Mouse (Mus musculus) induced T-regulatory cell, adult 2 months (primary cell): ENCODE results near the gene Ypel4.

Source experiments
- DNase-seq: peaks from one replicate; pipeline ENCODE4 v3.0.0-alpha.2; 2012; ENCODE audit warnings: low read depth

Ypel4 gene

DNA sequence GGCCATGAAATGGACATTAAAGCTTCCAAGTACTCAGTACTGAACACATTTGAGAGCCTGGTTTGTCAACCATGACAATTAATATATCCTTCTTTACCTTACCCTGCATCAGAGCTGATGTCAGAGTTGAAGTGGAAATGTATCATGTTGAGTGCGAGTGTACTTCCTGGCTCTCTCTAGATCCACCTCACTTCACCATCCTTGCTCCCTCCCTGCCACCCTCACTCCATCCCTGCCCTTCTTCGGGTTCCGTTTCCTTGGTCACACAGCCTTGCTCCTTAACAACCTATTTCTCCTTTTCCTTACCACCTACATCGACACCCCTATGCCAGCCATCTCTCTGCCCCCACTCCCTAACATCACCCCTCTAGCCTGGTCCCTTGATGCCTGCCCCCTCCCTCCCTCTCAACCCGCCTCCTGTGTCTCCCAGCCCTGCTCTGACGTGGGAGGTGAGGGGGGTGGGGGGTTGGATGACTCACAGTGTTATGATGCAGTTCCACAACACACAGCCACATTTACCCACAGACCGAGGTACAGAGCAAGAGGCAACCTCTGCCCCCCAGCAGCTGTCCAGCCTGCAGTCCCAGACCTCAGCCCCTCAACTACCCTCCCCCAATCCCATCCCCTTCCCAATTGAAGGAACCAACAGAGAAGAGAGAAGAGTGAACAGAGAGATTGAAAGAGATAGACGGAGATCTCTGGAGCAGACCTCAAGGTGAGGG, at the start of gene Ypel4:
Gene Ypel4, plus strand, starts transcription at position 480 of the 722 bp plus-strand sequence.
- DNase-seq, result peak; percentile 77

DNA sequence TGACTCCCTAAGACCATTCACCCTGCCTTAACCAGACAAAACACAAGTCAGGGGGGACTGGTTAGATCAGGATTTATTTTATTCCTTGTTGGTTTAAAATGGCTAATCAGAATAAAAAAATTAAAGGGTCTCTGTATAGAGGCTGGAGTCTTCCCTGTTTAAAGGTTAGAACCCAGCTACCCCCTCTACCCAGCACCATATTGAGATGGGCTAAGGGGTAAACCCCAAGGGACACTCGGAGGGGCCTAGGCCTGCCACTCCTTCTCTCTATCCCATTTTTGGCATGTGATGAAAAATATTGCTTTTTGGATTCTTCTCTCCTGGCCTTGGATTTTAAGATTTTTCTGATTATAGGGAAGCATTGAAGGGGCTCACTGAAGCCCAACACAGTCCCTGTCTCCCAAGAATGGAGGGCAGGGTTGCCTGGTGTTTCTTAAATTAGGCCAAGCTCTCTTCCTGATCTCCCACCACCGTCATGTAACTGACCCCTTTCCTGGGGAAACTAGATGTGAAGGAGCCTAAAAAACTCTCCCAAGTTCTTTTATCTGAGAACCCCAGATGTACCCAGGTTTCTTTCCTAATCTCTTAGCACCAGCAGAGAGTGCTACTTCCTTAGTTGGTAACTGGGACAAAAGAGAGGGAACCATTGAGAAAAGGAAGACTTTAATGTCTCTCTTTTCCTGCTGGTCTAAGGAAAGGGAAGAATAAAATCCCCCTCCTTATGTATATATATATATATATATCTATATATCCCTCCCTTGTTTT, 45.6 kb upstream of the Ypel4 start:
- DNase-seq, result no peak

DNA sequence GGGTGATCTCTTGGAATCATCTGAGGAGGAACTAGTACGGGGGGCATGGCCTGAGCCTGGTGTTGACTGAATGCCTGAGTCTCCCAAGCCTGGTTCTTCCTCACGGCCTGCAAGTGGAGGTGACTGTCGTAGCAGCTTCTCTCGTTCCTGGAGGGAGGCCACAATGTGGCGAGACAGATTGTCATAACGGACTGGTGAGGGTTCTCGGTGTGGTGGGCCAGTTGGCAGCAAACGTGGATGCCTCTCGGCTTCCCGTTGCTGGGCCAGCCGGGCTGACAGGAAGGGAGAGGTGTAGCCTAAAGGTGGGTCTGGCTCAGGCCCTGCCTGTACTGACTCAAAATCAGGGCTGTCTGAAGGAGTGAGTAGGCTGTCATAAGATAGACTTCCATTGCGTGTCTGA, 43.8 kb upstream of the Ypel4 start:
- no peak for DNase-seq

DNA sequence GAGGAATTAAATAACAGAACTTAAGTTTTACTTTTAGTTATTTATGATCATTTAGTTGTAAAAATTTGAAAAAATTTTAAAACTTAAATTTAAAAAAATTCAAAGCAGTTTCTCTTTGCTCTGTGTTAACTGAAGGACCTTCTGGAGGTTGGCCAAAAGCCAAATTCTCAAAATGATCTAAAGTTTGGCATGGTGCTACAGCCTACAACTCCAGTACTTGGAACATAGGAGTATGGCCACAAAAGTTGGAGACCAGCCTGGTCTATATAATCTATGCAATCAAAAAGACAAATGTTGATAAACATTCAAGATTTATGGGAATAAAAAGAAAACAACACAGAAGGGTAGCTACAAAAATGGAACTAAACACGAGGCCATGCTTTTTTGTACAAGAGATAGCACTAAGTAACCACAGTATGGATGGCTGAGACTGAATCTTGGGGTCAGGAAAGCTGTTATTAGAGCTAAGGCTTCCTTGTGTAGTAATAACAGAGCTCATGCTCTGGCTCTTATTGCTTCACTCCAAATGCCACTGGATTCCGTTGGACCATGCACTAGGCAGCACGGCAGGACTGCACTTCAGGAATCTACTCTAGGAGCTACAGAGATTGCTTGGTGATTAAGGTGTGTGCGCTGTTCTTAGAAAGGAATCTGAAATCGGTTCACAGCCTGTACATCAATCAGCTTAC, 38.7 kb upstream of the Ypel4 start:
- DNase-seq, result no peak

DNA sequence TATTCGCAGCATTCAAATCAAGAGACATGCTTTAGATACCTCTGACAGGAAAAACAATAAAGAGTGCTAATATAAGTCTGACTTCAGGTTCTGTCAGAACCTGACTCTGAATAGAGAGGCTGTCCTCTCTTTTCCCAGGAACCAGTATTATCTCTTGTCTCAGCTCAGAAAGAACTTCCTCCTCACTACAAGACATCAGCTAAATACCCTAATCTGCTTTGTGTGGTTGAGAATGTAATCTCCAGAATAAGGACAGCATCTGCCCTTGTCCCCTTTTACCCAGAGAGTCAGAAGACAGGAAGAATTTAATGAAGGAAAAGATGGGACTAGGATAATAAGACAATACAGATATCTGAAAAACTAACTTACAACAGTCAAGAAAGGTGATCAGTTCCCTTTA, 30.4 kb upstream of the Ypel4 start:
- DNase-seq, result no peak

DNA sequence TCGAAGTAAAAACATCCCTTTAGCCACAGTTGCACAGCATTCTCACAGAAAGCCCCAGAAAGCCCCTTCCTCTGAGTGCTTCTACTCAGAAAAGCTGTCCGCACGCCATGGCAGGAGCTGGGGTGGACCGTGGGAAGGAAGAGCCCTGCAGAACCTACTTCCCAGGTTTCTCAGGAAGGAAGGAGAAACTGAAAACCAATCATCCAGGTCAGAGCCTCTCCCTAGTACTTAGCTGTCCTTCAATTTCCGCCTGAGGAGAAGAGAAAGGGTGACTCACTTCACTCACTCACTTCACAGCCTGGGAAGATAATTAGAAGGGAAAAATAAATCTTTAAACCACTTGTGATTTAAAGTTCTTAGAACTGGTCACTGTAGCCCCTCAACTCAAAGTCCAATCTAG, 29.5 kb upstream of the Ypel4 start:
- DNase-seq, result no peak

DNA sequence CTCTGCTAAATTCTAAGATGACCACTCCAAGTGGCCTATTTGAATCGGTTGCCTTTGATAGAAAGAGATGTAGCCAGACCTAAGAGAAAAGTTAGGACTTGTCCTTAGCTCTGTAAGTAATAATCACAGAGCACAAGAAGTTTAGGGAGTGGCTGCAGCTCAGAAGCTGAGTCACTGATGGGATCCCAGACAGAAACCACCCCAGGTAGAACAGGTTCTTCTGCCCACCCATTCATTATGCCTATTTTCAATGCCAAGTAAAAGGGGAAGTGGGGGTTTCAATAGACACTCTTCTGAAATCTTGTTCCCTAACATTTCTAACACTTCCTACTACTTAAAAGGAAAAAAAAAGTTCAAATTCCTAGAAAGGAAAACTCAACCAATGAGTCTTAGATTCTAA, 28.6 kb upstream of the Ypel4 start:
- no peak for DNase-seq

DNA sequence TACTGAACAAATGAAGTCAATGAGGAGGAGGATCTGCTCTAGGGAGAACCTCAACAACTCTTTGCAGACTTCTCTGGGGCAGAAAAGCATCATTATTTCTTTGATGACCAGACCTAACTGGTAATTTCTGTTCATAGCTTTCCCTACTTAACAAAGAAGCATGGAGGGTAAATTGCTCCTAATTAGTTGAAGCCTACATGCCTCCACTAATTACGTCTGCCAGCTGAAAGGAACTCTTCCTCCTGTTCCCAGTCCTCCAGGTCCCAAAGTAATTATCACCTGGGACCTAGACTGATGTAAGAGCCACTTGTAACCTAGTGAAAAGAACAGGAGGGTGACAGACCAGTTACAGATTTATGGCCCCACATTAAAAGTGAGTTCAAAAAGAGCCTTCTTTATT, 26.3 kb upstream of the Ypel4 start:
- DNase-seq, result no peak

DNA sequence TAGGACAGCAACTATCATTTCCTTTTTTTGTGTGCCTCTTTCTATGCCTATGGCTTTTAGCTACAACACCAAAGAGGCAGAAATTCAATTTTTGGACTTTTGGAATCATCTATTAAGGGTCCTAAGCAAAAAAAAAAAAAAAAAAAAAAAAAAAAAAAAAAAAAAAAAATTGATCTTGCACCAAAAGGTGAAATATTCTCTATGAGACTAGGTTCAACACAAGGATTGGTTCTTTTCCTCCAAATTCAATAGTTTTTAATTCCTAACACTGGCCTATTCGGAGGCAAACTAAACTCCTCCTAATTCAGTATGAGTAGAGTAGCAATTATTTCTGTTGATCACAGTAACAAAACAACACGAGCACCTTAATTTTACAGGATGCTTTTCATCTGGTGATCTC, 22.0 kb upstream of the Ypel4 start:
- DNase-seq, result no peak

DNA sequence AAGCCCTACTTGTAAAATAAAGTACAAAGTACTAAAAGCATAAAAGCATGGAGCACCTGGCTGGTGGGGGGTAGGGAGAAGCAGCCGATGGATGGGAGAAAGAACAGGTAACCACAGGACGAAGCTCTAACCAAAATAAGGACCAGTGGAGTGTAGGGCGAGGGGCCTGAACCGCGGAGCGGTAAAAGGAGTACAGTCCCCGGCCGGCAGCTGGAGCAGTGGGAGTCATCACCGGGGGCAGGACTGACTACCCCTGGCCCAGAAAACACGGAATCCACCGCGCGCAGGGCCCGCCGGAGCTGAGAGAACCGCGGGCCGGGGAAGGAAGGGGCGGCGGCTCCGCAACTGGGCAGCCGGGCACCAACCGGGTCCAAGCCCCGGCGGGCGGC, 19.4 kb upstream of the Ypel4 start:
- DNase-seq, result no peak

DNA sequence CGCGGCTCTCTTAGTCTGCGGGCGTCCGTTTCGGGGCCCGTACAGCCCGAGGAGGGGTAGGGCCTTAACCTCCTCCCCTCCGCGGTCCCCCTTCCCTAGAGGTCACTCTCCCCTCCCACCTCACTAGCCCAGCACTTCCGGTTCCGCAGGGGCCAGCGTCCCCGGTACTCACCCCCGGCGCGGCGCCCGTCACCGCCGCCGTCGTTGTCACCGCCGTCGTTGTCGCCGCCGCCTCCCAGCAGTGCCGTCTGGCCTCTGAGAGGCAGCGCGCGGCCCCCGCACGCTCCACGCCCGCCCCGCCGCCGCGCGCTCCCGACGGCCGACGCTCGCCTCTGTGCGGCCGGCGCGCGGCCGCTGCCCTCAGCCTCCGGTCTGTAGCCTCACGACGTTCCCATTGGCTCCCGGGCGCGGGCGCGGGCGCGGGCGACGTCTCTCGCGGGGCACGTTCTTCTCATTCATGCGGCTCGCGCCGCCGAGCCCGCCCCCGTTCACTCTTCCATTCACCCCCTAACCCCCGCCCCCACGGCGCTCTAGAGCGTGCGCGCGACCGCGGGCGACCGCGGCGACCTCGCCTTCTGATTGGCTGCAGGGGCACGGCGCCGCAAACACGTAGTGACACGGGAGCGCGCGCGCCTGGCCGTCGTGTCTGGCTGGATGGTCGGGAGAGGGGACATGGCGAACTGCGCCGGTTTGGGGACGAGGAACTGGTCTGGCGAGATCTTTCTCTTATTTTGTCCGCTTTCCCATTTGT, 18.9 kb upstream of the Ypel4 start, which contains the start of gene Zdhhc5:
Gene Zdhhc5, minus strand, starts transcription at position 370 of the 751 bp plus-strand sequence.
- DNase-seq, result peak; percentile 99

DNA sequence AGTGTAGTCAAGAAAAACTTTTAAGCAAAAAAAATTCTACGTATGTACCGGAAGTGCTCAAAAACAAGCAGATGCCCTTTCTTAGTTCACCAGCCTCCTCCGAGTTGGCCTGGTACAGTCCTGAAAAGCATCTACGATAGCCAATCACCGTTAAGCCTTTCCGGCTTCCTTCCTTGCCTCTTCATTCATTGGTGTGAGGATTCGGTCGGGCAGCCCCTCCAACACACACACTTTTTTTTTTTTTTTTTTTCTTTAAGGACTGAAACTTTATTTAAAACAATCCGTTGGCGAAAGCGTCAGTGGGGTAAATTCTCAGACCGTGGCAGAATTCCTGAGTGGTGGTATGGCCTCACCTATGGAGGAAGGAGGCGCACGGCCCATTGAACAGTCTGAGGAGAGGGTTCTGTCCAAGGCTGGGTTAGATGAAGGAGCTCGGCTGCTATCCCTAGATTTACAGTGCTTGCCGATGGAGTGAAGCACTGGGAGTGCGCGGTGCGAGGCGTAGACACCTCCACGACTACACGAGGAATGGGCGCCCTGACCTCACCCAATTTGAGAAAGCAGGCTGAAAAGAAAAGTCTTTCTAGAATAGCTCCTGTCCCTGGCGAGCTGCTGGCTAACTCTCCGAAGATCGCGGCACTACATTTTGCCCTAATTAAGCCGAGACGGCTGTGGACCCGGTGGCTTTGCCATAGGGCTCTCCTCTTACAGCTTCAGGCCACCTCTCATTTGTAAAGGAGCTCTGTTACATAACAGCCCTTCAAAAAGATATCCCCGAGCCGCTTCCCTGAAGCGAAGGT, 18.1 kb upstream of the Ypel4 start:
- DNase-seq, result no peak

DNA sequence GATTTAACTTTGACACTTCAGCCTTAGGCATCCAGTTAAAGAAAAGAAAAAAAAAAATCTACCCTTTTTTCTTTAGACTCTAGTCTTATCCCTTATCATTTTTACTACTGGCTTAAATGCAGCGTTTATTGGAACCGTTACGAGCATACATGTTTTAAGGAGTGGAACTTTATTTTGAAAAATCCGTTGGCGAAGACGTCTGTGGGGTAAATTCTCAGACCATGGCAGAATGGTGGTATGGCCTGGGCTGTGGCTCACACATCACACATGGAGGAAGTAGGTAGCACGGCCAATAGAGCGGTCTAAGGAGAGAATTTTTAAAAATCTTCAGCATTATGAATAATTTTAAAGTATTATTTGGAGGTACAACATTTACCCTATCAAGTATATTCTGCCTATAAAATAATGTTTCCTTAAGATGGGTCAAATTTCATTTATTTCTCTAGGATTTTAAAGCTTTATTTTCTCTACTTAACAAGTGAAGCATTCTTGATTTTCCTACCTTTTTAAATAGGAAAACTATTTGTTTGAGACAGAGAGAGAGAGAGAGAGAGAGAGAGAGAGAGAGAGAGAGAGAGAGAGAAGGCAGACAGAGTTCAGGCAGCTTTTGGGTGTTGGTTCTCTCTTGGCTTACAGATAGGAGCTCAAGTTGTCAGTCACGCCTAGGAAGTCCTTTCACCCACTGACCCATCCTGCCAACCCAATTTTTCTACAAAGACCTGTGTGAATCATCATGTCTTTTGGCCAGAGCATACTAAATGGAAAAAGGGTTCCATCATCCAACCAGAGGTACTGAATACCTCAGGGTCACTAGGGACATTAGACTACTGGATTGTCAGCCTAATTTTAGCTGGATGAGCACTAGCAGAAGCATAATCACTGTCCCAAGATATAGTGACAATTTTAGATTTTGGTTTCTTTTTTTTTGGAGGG, 17.2 kb upstream of the Ypel4 start:
- DNase-seq, result peak; percentile 23

DNA sequence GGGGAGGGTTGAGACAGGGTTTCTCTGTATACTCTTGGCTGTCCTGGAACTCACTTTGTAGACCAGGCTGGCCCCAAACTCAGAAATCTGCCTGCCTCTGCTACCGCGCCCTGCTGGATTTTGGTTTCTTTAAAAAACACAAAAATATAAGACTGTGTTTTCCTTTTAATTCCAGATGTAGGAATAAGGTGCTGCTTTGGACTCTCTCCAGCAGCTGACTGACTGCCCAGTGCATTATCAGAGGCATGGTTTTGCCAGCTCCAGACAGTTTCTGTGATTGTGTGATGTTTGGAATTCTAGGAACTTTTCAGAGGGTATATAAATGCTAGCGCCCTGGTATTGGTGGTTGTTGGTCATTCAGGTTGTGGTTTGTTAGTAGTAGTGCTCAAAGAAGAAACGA, 16.5 kb upstream of the Ypel4 start:
- DNase-seq, result no peak

DNA sequence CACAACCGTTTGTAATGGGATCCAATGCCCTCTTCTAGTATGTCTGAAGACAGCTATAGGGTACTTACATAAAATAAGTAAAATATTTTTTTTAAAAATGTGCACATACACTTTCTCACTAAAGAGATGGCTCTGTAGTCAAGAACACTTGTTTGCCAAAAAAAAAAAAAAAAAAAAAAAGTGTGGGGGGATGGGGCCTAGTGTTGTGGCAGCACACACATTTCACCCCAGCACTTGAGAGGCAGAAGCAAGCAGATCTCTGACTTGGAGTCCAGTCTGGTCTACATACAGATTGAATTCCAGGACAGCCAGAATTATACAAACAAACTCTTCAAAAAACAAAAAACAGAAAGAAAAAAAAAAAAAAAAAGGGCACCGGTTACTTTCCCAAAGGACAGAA, 13.1 kb upstream of the Ypel4 start:
- no peak for DNase-seq

DNA sequence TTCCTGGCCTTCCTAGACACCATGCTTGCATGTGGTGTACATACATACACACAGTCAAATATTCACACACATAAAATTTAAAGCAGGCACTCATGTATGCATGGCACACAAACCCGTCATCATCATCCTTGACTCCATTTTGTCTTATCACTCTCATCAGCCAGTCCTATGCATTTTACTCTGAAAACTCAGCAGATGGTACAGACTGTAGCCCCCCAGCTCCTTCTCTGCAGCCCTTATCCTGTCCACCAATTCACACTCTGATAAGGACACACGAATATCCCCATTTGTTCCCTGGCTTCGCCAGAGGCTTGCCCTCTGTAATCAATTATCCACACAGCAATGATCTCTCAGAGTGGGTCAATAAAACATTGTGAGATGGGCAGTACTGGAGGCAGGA, 12.7 kb upstream of the Ypel4 start:
- no peak for DNase-seq

DNA sequence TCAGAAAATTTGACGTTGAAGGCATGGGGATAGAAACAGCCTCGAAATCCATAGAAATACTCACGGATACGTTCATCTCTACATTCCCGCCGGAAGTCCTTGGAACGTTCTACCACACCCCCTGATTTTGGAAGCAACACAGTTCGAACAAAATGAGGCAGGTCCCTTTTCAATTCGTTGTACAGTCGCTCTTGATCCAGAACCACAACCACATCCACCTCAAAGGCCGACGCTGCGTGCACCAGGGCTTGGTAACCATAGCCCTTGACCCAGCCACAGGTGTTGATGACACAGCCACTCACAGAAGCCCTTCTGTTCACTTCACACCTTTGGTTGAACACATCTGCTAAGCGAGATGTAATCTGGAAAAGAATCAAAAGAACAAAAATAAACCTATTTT, 10.0 kb upstream of the Ypel4 start:
- no peak for DNase-seq

DNA sequence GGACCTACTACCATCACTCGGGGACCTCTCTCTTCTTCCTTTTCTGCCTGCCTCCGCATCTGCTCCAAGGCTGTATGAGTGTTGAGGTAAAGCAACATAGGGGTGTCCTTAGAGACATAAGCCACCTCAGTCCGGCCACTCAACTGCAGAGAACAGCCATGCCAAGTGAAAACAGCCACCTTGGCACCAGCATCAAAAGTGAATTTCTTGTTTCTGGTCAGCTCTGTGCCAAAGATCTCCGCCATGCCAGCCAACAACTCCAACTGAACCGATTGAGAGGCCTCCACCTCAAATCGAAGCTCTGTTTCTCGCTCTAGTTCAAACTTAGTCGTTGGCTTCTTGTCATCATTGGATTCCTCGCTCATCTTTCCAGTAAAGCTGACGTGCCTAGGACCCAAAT, 8.1 kb upstream of the Ypel4 start:
- no peak for DNase-seq

DNA sequence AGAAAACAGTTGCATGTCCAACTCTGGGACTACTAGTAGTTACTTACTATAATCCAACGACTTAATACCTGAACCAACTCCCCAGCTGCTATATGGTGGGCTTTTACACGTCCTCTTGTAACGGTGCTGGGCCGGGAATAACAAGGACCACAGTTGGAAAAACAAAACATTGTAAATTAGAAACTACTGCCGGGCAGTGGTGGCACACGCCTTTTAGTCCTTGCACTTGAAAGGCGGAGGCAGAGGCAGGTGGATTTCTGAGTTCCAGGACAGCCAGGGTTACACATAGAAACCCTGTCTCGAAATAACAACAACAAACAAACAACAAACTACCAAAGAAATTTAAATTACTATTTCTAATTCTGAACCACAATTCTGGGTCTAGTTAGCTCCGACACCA, 7.1 kb upstream of the Ypel4 start:
- DNase-seq, result peak; percentile 25

DNA sequence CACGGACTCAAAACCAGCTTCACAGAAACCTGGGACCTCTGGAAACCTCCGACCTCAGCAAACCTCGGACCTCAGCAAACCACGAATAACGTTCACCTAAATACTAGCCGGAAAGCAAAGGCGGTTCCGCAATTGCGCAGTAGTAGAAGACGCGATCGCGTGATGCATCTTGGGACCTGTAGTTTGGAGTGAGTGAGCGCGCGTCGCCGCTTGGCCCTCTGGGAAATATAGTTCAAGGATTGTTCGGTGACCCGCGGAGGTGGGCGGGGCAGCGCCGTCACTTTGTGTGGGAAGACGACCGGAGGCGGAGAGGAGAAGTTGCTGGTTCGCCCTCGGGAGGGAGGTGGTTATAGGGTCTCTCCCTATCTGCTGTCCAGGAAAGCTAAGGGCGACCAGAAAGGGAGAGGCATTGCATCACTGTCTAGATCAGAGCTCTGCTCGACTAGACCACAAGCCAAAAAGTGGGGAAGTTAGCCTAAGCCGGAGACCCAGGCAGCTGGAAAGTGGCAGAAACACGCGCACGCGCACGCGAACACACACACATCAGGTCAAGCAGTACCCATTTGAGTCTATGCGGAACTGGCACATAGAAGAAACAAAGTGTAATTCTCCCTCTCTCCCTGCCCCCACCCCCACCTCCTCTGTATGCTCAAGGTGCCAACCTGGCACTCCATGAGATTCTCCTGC, 6.5 kb upstream of the Ypel4 start, which contains the start of gene Clp1:
Gene Clp1, minus strand, starts transcription at position 179 of the 687 bp plus-strand sequence.
- DNase-seq, result peak; percentile 98
